Mouse (Mus musculus): ENCODE results near the gene Nav3.
"Not testable (repeated sequence)": the region's sequence is repeated elsewhere in the genome, so short reads cannot be mapped to it uniquely, and the experiment has no call there.

Nav3 gene

GRCm38 (mm10) chr10:110383506-110384229 lies 72.3 kb downstream of the Nav3 start:
- DNase-seq (ENCODE audit: low read depth, low spot score) = not testable (repeated sequence)

- DNase-seq (ENCODE audit: low read depth, low spot score) = no peak
These were observed 75.2 kb downstream of the Nav3 start for GRCm38 (mm10) chr10:110380792-110381191.

- DNase-seq (ENCODE audit: low read depth, low spot score) = no peak
These were observed 83.1 kb downstream of the Nav3 start for GRCm38 (mm10) chr10:110372724-110373455.

- no peak for DNase-seq (ENCODE audit: low read depth, low spot score)
These were observed 103.9 kb downstream of the Nav3 start for GRCm38 (mm10) chr10:110352148-110352547.

GRCm38 (mm10) chr10:110330030-110330429 lies 126.0 kb downstream of the Nav3 start:
- DNase-seq (ENCODE audit: low read depth, low spot score) = no peak

GRCm38 (mm10) chr10:110329629-110330028 lies 126.4 kb downstream of the Nav3 start:
- DNase-seq (ENCODE audit: low read depth, low spot score) = no peak

GRCm38 (mm10) chr10:110322082-110322632 lies 133.8 kb downstream of the Nav3 start:
- DNase-seq (ENCODE audit: low read depth, low spot score) = no peak

GRCm38 (mm10) chr10:110317275-110317674 lies 138.7 kb downstream of the Nav3 start:
- DNase-seq (ENCODE audit: low read depth, low spot score) = no peak

- DNase-seq (ENCODE audit: low read depth, low spot score) = no peak
These were observed 141.5 kb downstream of the Nav3 start for GRCm38 (mm10) chr10:110314525-110314924.

GRCm38 (mm10) chr10:110313959-110314358 lies 142.0 kb downstream of the Nav3 start:
- no peak for DNase-seq (ENCODE audit: low read depth, low spot score)

GRCm38 (mm10) chr10:110309511-110309910 lies 146.5 kb downstream of the Nav3 start:
- peak; percentile 52 for DNase-seq (ENCODE audit: low read depth, low spot score)

- DNase-seq (ENCODE audit: low read depth, low spot score) = no peak
These were observed 150.4 kb downstream of the Nav3 start for GRCm38 (mm10) chr10:110305609-110306008.

- no peak for DNase-seq (ENCODE audit: low read depth, low spot score)
These were observed 165.9 kb downstream of the Nav3 start for GRCm38 (mm10) chr10:110290016-110290623.

- DNase-seq (ENCODE audit: low read depth, low spot score) = no peak
These were observed 172.1 kb downstream of the Nav3 start for GRCm38 (mm10) chr10:110283879-110284278.

- DNase-seq (ENCODE audit: low read depth, low spot score) = no peak
These were observed 183.2 kb downstream of the Nav3 start for GRCm38 (mm10) chr10:110272818-110273217.

- DNase-seq (ENCODE audit: low read depth, low spot score) = no peak
These were observed 185.4 kb downstream of the Nav3 start for GRCm38 (mm10) chr10:110270561-110270960.

- DNase-seq (ENCODE audit: low read depth, low spot score) = no peak
These were observed 213.9 kb downstream of the Nav3 start for GRCm38 (mm10) chr10:110242128-110242561.

- no peak for DNase-seq (ENCODE audit: low read depth, low spot score)
These were observed 215.3 kb downstream of the Nav3 start for GRCm38 (mm10) chr10:110240667-110241066.

- DNase-seq (ENCODE audit: low read depth, low spot score) = peak; percentile 73
These were observed 222.6 kb downstream of the Nav3 start for GRCm38 (mm10) chr10:110233307-110233930.

GRCm38 (mm10) chr10:110206411-110206810 lies 249.6 kb downstream of the Nav3 start:
- no peak for DNase-seq (ENCODE audit: low read depth, low spot score)

GRCm38 (mm10) chr10:110204121-110204697 lies 251.8 kb downstream of the Nav3 start:
- DNase-seq (ENCODE audit: low read depth, low spot score) = no peak
